Mouse (Mus musculus) inflammation-experienced regulatory T-cells, adult 6 months (primary cell): ENCODE results near the gene Gm11116. TPM values are rescaled to one million over a fixed set of nuclear protein-coding genes. Genes with fewer than 3 reads are reported as not detected.
"Not testable (repeated sequence)": the region's sequence is repeated elsewhere in the genome, so short reads cannot be mapped to it uniquely, and the experiment has no call there.

Experiments used
- ATAC-seq: one replicate; pipeline ENCODE4 v1.8.0; 2017
- polyA plus RNA-seq, 3 experiments: library from polyadenylated mRNA; unstranded; fragments of 100-300 nt; shearing (Covaris generic); gene quantifications; one replicate each; pipeline ENCODE4 v1.2.1; 2017

The Gm11116 gene
- not detected for polyA plus RNA-seq

GRCm38 (mm10) chr5:88111430-88111829 lies at the start of gene Gm11116:
Gene Gm11116 (minus strand): TSS chr5:88111530.
- ATAC-seq: no peak

DNA sequence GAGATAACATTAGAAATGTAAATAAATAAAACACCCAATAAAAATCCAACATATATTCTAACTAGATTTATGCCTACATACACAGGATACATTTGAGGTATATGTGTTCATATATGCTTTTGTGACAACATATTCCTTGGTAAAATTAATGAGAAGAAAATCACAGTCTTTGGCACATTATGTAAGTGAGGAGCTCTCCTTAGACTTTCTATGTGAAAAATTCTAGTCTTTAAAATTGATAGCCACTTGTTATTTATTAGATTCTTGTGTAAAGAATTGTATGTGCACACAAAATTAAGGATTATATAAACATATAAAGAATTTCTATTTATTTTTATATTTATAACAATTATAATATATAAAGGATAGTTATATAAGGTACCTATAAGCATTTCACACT lies 42.7 kb upstream of the Gm11116 start, which contains the start of gene Gm11115:
Gm11115 (minus strand) TSS at position 101 of the 400 bp plus-strand sequence.
- ATAC-seq: no peak

DNA sequence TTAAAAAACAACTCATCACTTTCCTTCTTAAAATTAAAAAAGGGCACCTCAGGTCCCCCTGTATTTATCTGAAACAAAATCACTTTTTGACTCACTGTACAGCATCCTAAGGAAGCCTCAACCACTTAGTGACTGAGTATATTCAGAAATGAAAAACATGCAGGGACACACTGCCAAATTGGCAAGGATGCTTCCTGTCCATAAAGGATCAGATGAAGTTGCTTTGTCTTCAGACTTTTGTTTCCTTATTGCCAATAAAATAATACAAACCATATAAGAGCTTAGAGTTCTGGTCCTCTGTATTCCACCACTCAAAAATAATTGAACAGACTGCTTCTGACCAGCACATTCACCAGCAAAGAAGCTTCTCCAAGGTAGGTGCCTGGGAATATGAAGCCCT lies 25.1 kb downstream of the Gm11116 start, which contains the start of gene Smr2:
Smr2 (plus strand) TSS at position 301 of the 400 bp plus-strand sequence.
- not testable (repeated sequence) for ATAC-seq

Other genes with a start within 250 kb of the Gm11116 start
- not detected for gene Odam, start 226.5 kb downstream of the Gm11116 start, polyA plus RNA-seq
- gene Csn3, start 186.0 kb downstream of the Gm11116 start, polyA plus RNA-seq: not detected
- gene 2310003L06Rik, start 142.1 kb downstream of the Gm11116 start, polyA plus RNA-seq: not detected
- not detected for gene Gm28434, start 142.0 kb downstream of the Gm11116 start, polyA plus RNA-seq
- gene Cabs1, start 132.1 kb downstream of the Gm11116 start, polyA plus RNA-seq: not detected
- not detected for gene Smr3a, start 109.0 kb downstream of the Gm11116 start, polyA plus RNA-seq
- not detected for gene Smr2, start 25.0 kb downstream of the Gm11116 start, polyA plus RNA-seq
- gene Gm11115, start 42.6 kb upstream of the Gm11116 start, polyA plus RNA-seq: not detected
- not detected for gene Gm7714, start 157.4 kb upstream of the Gm11116 start, polyA plus RNA-seq
- gene Prol1, start 205.8 kb upstream of the Gm11116 start, polyA plus RNA-seq: not detected